Mouse (Mus musculus): ENCODE measurements around the gene Gdf15.

Gene Gdf15

GRCm38 (mm10) chr8:70629574-70630531, 2.4 kb downstream of the Gdf15 start:
- DNase-seq (ENCODE audit: low spot score in 2 of 2): peak; percentile 87 to 93

GRCm38 (mm10) chr8:70628986-70629490, 3.2 kb downstream of the Gdf15 start:
- no peak for DNase-seq (ENCODE audit: low spot score in 2 of 2)

- no peak for DNase-seq (ENCODE audit: low spot score in 2 of 2)
Measured at GRCm38 (mm10) chr8:70627041-70627440, 5.2 kb downstream of the Gdf15 start.

GRCm38 (mm10) chr8:70625104-70625503, 7.2 kb downstream of the Gdf15 start:
- DNase-seq (ENCODE audit: low spot score in 2 of 2): no peak

- DNase-seq (ENCODE audit: low spot score in 2 of 2): no peak
Measured at GRCm38 (mm10) chr8:70622220-70622619, 10.0 kb downstream of the Gdf15 start.

GRCm38 (mm10) chr8:70618888-70619334, 13.3 kb downstream of the Gdf15 start:
- DNase-seq (ENCODE audit: low spot score in 2 of 2): no peak

GRCm38 (mm10) chr8:70617985-70618384, 14.3 kb downstream of the Gdf15 start:
- DNase-seq (ENCODE audit: low spot score in 2 of 2): no peak

- no peak for DNase-seq (ENCODE audit: low spot score in 2 of 2)
Measured at GRCm38 (mm10) chr8:70616645-70617044, 15.6 kb downstream of the Gdf15 start.

- no peak for DNase-seq (ENCODE audit: low spot score in 2 of 2)
Measured at GRCm38 (mm10) chr8:70615894-70616293, 16.4 kb downstream of the Gdf15 start, which contains the start of gene Lrrc25. Lrrc25 (plus strand) TSS chr8:70616155.

- DNase-seq (ENCODE audit: low spot score in 2 of 2): no peak
Measured at GRCm38 (mm10) chr8:70615281-70615680, 17.0 kb downstream of the Gdf15 start.

- no peak for DNase-seq (ENCODE audit: low spot score in 2 of 2)
Measured at GRCm38 (mm10) chr8:70614469-70614868, 17.8 kb downstream of the Gdf15 start.

GRCm38 (mm10) chr8:70613763-70614162, 18.5 kb downstream of the Gdf15 start:
- DNase-seq (ENCODE audit: low spot score in 2 of 2): no peak

GRCm38 (mm10) chr8:70611849-70612248, 20.4 kb downstream of the Gdf15 start:
- DNase-seq (ENCODE audit: low spot score in 2 of 2): peak; percentile 91 to 92

GRCm38 (mm10) chr8:70610796-70611771, 21.2 kb downstream of the Gdf15 start:
- peak in 1 of 2 experiments; percentile 70 for DNase-seq (ENCODE audit: low spot score in 2 of 2)

GRCm38 (mm10) chr8:70609849-70610795, 22.1 kb downstream of the Gdf15 start:
- DNase-seq (ENCODE audit: low spot score in 2 of 2): peak; percentile 89

- peak in 1 of 2 experiments; percentile 58 for DNase-seq (ENCODE audit: low spot score in 2 of 2)
Measured at GRCm38 (mm10) chr8:70609368-70609848, 22.8 kb downstream of the Gdf15 start.

- no peak for DNase-seq (ENCODE audit: low spot score in 2 of 2)
Measured at GRCm38 (mm10) chr8:70608749-70609367, 23.4 kb downstream of the Gdf15 start, which contains the start of gene Ssbp4. Ssbp4 (minus strand) TSS chr8:70608872.

- DNase-seq (ENCODE audit: low spot score in 2 of 2): peak; percentile 59 to 69
Measured at GRCm38 (mm10) chr8:70607898-70608748, 24.1 kb downstream of the Gdf15 start.

GRCm38 (mm10) chr8:70607603-70607897, 24.7 kb downstream of the Gdf15 start:
- peak in 1 of 2 experiments; percentile 10 for DNase-seq (ENCODE audit: low spot score in 2 of 2)

Measured in right cerebral cortex, adult 2 months (tissue).